Mouse (Mus musculus) neural tube, embryonic 13.5 days (tissue): ENCODE measurements at regions not wholly inside any gene's neighbourhood (a gene's known extent, or its start where the extent isn't known, plus 50 kb on each side); places are given as distances from the start of the nearest gene placed in this dataset.
"Not testable (repeated sequence)": the region's sequence is repeated elsewhere in the genome, so short reads cannot be mapped to it uniquely, and the experiment has no call there.

Experiments used
- ATAC-seq: fragments of 200-750 bp; cut with Nextera tagmentation; 2 replicates; pipeline ENCODE4 v1.8.0; 2017; ENCODE audit warnings: low read depth, mild to moderate bottlenecking, moderate TSS enrichment, moderate library complexity
- H3K27ac ChIP-seq: fragments of 300-500 bp; sonication (generic); replicated peaks from 2 replicates; pipeline ENCODE4 v1.5.1; 2015; ENCODE audit warnings: moderate library complexity, mild to moderate bottlenecking, inconsistent platforms
- H3K27me3 ChIP-seq: fragments of 300-500 bp; sonication (generic); 2 replicates; pipeline ENCODE4 v1.6.1; 2015; ENCODE audit warnings: mild to moderate bottlenecking, inconsistent platforms
- H3K36me3 ChIP-seq: fragments of 300-500 bp; sonication (generic); 2 replicates; pipeline ENCODE4 v1.6.1; 2015; ENCODE audit warnings: mild to moderate bottlenecking, inconsistent platforms
- H3K4me1 ChIP-seq: fragments of 300-500 bp; sonication (generic); replicated peaks from 2 replicates; pipeline ENCODE4 v1.6.1; 2015; ENCODE audit warnings: inconsistent platforms
- H3K4me2 ChIP-seq: fragments of 300-500 bp; sonication (generic); 2 replicates; pipeline ENCODE4 v1.6.1; 2015; ENCODE audit warnings: inconsistent platforms, mild to moderate bottlenecking, moderate library complexity
- H3K4me3 ChIP-seq: fragments of 300-500 bp; sonication (generic); 2 replicates; pipeline ENCODE4 v1.5.1; 2015; ENCODE audit warnings: mild to moderate bottlenecking, inconsistent platforms
- H3K9ac ChIP-seq: fragments of 300-500 bp; sonication (generic); 2 replicates; pipeline ENCODE4 v1.6.1; 2015; ENCODE audit warnings: moderate library complexity, mild to moderate bottlenecking, inconsistent platforms
- H3K9me3 ChIP-seq: fragments of 300-500 bp; sonication (generic); 2 replicates; pipeline ENCODE4 v1.6.1; 2016; ENCODE audit warnings: inconsistent platforms
- WGBS: fragments of 180-500 bp; shearing (Covaris S2); methylation state at CpG from one replicate; pipeline ENCODE4 v1.1.7; 2015; 5-methylcytosine and 5-hydroxymethylcytosine counted together

DNA sequence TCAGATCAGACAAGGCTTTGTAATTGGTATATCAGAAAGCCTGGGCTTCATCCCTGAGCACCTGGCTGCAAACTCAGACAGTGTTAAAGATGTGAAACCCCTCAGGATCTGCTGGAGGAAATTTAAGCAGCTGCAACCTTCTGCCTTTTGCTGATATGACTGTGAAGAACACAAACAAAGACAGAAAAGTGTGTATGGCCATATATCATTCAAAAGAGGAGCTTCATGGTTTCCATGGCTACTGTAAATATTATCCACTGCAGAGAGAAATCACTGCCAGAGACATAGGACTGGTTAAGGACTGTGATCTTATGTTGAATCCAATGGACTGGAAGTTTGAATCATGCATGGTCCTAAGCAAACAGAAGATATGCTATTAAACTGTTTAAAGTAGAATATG lies 402.6 kb upstream of the Ercc4 start:
- Histone ChIP-seq H3K4me2 (no peak overlapping the region), H3K9ac (no peak overlapping the region), H3K27ac (no peak overlapping the region), H3K36me3 (no peaks in the 10 kb centered on the region), H3K4me1 (no peaks in the 10 kb centered on the region), H3K4me3 (no peak overlapping the region), H3K9me3 (no peaks in the 10 kb centered on the region), H3K27me3 (no peaks in the 10 kb centered on the region)
- ATAC-seq: no peak

DNA sequence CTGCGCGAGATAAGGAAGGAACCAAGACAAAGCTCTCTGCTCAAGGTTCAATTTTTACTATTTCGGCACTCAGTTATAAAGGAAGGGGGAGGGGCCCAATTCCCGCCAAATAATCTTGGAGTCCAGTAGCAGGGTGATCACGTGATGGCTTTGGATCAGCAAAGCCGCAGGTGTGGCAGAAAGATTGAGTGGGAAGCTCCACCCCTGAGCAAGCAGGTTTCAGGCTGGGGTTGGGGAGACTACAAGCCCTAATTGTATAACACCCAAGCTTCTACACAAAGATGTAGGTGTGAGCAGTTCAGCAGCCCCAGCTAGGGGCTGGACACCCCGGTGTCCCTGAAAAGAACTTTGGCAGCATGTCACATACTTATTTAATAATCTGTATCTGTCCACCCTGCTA lies 388.1 kb upstream of the Ercc4 start:
- not testable (repeated sequence) for ATAC-seq, H3K4me1 ChIP-seq, H3K36me3 ChIP-seq, H3K9me3 ChIP-seq, H3K9ac ChIP-seq, H3K4me2 ChIP-seq, H3K27ac ChIP-seq, H3K4me3 ChIP-seq, H3K27me3 ChIP-seq
- 89% methylated on average over 6 of the region's 7 CpGs for WGBS

DNA sequence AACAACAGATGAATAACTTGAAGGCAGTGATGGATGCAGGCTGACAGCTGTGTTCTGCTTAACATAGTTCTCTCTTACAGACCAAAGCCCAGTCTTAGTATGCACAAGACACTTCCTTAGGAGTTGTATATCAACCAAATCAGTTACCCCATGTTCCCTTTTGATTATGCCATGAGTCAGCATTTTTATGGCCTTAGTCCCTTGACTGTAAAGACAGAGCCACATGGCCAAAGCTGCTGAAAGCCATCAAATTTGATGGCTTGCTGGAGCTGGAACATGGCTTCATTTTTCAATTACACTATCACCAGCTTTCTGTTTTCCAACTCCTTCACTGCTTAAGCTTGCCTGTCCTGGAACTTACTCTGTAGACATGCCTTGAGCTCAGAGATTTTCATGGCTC lies 383.4 kb upstream of the Ercc4 start:
- no peak for ATAC-seq
- Histone ChIP-seq H3K9me3 (no peaks in the 10 kb centered on the region), H3K36me3 (no peaks in the 10 kb centered on the region), H3K27me3 (no peaks in the 10 kb centered on the region), H3K4me1 (no peaks in the 10 kb centered on the region), H3K9ac (no peak overlapping the region), H3K27ac (no peak overlapping the region), H3K4me3 (no peak overlapping the region), H3K4me2 (no peak overlapping the region)

DNA sequence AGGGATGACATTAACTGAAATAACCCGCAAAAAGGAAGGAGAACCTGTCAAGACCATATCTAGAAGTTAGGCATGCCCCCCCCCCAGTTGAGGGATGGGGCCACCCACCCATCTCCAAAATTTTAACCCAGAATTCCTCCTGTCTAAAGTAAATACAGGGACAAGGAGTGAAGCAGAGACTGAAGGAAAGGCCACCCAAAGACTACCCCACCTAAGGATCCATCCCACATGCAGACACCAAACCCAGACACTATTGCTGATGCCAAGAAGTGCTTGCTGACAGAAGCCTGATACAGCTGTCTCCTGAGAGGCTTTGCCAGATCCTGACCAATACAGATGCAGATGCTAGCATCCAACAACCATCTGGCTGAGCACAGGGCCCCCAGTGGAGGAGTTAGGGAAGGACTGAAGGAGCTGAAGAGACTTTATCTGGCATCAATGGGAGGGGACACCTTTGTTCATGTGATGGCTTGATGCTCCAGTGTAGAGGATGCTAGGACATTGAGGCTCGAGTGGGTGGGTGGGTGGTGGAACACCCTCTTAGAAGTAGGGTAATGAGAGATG lies 379.2 kb upstream of the Ercc4 start:
- not testable (repeated sequence) for ATAC-seq, H3K36me3 ChIP-seq, H3K9ac ChIP-seq, H3K9me3 ChIP-seq, H3K4me2 ChIP-seq, H3K27ac ChIP-seq, H3K27me3 ChIP-seq, H3K4me3 ChIP-seq, H3K4me1 ChIP-seq
- WGBS: 86% methylated on average over 2 of the region's 2 CpGs

DNA sequence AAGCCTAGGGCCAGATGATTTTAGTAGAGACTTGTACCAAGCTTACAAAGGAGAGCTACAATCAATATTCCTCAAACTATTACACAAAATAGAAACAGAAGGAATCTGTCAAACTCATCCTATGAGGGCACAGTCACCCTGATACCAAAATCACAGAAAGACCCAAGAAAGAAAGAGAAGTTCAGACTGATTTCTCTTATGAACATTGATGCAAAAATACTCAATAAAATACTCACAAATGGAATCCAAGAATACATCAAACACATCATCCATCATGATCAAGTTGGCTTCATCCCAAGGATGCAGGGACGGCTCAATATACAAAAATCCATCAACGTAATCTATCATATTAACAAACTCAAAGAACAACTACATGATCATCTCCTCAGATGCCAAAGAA lies 377.9 kb upstream of the Ercc4 start:
- no peak overlapping the region for H3K4me2 ChIP-seq
- ATAC-seq: no peak
- H3K4me3 ChIP-seq: no peak overlapping the region
- 0 out of 2 replicates have a peak, but pooled peaks cover 7% of the 10 kb centered on the region for H3K9me3 ChIP-seq
- H3K36me3 ChIP-seq: no peaks in the 10 kb centered on the region
- 90% methylated on average over 2 of the region's 2 CpGs for WGBS
- H3K4me1 ChIP-seq: no peaks in the 10 kb centered on the region
- H3K27me3 ChIP-seq: no peaks in the 10 kb centered on the region
- no peak overlapping the region for H3K9ac ChIP-seq
- H3K27ac ChIP-seq: no peak overlapping the region

DNA sequence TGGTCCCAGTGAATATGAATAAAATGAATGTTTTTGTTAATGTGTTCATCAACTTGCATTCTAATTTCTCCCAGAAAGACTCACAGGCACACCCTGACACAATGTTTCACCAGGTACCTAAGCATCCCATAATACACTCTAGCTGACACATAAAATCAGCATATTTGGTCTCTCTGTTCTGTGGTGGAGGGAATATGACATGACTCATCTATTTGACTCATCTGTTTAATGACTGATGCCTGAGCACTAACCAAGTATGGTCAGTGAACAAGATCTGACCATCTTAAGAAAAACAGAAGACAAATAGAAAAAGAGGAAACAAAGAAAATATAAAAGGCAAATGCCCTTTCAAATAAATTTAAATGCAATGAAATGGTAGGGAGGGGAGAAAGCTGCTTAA lies 367.0 kb upstream of the Ercc4 start:
- Histone ChIP-seq H3K36me3 (no peaks in the 10 kb centered on the region), H3K27me3 (no peaks in the 10 kb centered on the region), H3K4me2 (no peak overlapping the region), H3K4me3 (no peak overlapping the region), H3K9ac (no peak overlapping the region), H3K9me3 (no peaks in the 10 kb centered on the region), H3K27ac (no peak overlapping the region), H3K4me1 (no peaks in the 10 kb centered on the region)
- no peak for ATAC-seq

DNA sequence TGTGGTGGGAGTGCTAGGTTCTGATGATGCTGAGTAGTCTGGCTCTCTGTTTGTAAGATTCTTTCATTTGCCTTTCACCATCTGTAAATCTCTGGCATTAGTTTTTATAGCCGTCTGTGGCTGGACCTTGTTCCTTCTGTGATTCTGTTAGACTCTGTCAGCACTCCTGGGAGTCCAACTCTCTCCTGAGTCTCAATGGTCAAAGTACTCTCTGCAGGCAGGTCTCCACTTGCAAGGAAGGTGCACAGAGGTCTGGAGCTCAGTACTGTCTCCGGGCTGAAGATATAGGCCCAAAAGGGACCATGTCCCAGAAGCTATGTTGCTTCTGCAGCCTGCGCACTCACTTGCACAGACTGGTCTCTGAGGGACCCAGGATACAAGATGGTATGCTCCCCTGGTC lies 356.3 kb upstream of the Ercc4 start:
- Histone ChIP-seq H3K4me1 (no peaks in the 10 kb centered on the region), H3K27me3 (no peaks in the 10 kb centered on the region), H3K4me3 (no peak overlapping the region), H3K9me3 (no peaks in the 10 kb centered on the region), H3K36me3 (no peaks in the 10 kb centered on the region), H3K27ac (no peak overlapping the region), H3K4me2 (no peak overlapping the region), H3K9ac (no peak overlapping the region)
- WGBS: 95% methylated on average over 3 of the region's 3 CpGs
- ATAC-seq: no peak

DNA sequence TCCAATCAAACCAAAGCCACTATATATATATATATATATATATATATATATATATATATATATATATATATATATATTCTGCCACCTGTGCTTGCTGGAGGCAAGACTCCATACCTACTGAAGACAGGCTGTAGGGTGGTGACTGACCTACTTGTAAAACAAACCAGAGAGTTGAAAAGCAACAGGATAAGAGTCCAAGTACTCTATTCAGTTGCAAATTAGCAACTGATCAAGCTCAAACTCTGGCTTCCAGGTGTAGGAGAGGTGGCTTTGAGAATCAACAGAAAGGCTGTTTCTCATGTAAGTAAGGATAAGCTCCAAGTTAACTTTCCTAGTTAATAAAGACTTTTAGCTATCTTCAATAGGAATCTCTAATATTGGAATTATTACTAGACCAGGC lies 355.1 kb upstream of the Ercc4 start:
- Histone ChIP-seq H3K9me3 (no peaks in the 10 kb centered on the region), H3K27me3 (no peaks in the 10 kb centered on the region), H3K4me3 (no peak overlapping the region), H3K4me1 (no peaks in the 10 kb centered on the region), H3K4me2 (no peak overlapping the region), H3K27ac (no peak overlapping the region), H3K9ac (no peak overlapping the region), H3K36me3 (no peaks in the 10 kb centered on the region)
- ATAC-seq: no peak

DNA sequence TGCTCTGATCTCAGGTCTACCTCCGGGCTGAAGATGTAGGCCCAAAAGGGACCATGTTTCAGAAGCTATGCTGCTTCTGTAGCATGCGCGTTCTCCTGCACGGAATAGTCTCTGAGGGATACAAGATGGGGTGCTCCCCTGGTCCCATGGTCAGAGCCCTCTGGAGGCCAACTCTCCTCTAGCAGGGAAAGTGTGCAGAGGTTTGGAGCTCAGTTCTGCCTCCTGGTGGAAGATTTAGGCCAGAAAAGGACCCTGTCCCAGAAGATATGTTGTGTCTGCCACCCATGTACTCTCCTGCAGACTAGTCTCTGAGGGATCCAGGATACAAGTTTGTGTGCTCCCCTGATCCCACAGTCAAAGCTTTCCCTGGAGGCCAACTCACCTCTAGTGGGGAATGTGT lies 350.9 kb upstream of the Ercc4 start:
- H3K4me1 ChIP-seq: no peaks in the 10 kb centered on the region
- no peak overlapping the region for H3K9ac ChIP-seq
- WGBS: 92% methylated on average over 4 of the region's 4 CpGs

DNA sequence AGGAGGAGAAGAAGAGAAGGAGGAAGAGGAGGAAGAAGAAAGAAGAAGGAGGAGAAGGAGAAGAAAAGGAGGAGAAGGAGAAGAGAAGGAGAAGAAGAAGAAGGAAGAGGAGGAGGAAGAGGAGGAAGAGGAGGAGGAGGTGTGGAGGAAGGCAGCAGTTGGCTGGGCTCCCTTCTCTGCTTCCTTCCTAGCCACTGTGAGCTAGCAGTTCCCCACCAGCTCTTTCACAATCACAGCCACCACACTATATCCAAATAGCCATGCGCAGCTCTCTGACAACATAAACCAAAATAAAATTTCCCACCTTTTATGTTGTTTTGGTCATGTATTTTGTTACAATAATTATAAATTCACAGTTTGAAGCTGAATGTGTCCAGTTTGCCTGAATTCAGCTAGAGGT lies 345.3 kb upstream of the Ercc4 start:
- Histone ChIP-seq H3K4me3 (no peak overlapping the region), H3K36me3 (no peaks in the 10 kb centered on the region), H3K4me2 (no peak overlapping the region), H3K9ac (no peak overlapping the region), H3K27me3 (no peaks in the 10 kb centered on the region), H3K27ac (no peak overlapping the region), H3K9me3 (no peaks in the 10 kb centered on the region), H3K4me1 (no peaks in the 10 kb centered on the region)
- ATAC-seq: no peak
- WGBS: 94% methylated on average over 1 of the region's 1 CpGs

More for the DNA sequence above, 350.9 kb upstream of the Ercc4 start:
- no peak for ATAC-seq
- Histone ChIP-seq H3K4me2 (no peak overlapping the region), H3K36me3 (no peaks in the 10 kb centered on the region), H3K27ac (no peak overlapping the region), H3K9me3 (no peaks in the 10 kb centered on the region), H3K27me3 (no peaks in the 10 kb centered on the region), H3K4me3 (no peak overlapping the region)

DNA sequence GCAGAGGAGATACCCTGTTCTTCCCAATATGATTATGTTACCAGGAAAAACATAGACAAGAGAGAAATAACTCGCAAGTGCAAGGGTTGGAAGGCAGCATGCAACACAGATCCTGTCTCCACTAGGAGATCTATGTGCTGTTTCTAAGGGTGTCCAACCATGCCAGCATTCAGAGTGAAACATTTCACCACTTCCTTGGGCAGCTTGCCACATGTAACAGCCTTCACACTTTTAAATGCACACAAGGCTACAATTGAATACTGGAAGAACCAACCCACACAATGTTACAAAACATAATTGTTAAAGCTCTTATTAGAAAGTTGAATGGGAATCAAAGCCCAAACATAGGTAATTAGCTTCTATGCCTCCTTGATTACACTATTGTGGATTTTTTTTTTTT lies 344.9 kb upstream of the Ercc4 start:
- H3K9me3 ChIP-seq: no peaks in the 10 kb centered on the region
- H3K27ac ChIP-seq: no peak overlapping the region
- no peak overlapping the region for H3K4me3 ChIP-seq
- H3K9ac ChIP-seq: no peak overlapping the region
- H3K4me2 ChIP-seq: no peak overlapping the region
- no peaks in the 10 kb centered on the region for H3K27me3 ChIP-seq
- no peaks in the 10 kb centered on the region for H3K36me3 ChIP-seq
- H3K4me1 ChIP-seq: no peaks in the 10 kb centered on the region
- WGBS: 75% methylated on average over 1 of the region's 1 CpGs
- ATAC-seq: no peak

DNA sequence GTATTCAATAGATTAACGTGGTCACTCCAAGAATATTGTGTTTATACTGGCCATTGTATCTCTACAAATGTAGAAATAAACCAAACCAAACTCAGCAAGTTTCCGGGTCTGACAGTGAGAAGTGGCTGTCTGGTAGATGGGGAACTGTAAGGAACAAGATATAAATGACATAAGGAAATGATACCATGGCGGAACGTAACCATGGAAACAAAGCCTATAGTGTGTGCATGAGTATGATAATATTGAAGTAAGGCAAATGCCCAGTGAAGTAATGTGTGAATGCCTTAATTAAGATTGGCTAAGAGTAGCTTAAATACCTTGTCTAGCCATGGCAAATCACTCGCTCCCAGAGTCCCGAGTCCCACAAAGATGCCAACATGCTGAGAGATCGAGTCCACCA lies 342.6 kb upstream of the Ercc4 start:
- no peak overlapping the region for H3K4me2 ChIP-seq
- no peaks in the 10 kb centered on the region for H3K27me3 ChIP-seq
- H3K9ac ChIP-seq: no peak overlapping the region
- H3K27ac ChIP-seq: no peak overlapping the region
- ATAC-seq: no peak
- no peaks in the 10 kb centered on the region for H3K9me3 ChIP-seq
- H3K4me1 ChIP-seq: no peaks in the 10 kb centered on the region
- 92% methylated on average over 7 of the region's 7 CpGs for WGBS
- no peak overlapping the region for H3K4me3 ChIP-seq
- H3K36me3 ChIP-seq: no peaks in the 10 kb centered on the region

DNA sequence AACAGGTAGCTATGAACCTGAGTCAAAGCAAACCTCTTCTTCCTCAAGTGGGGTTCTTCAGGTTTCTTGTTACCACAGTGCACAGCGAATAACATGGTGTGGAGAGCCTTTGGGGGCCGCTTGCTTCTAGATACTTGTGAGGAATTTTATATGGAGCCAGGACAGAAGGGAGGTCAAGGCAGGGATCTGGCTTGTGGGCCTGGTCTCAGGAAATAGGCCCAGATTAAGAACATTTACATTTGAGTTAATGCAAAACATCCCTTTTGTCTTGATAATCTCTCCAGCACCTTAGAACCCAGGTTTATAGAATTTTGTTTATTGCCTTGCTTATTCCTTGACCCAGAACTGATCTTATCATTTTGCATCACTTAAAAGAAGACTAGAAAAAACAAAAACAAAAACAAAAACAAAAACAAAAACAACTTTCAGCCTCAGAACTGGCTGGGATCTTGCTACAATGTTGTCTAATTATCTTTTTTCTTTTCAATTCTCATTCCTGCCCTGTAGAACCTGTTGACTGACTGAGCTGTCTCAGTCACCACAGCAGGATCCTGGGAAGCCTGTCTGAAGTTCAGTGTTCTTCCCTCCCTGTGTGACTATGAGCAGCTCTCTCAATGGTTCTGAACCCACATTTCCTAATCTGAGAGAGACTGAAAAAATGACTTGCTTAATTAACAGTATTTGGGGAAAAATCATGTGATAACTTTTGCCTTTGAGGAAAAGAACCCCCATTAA lies 341.2 kb upstream of the Ercc4 start:
- H3K27me3 ChIP-seq: no peaks in the 10 kb centered on the region
- no peaks in the 10 kb centered on the region for H3K4me1 ChIP-seq
- no peak overlapping the region for H3K9ac ChIP-seq
- H3K27ac ChIP-seq: no peak overlapping the region
- 76% methylated on average over 2 of the region's 2 CpGs for WGBS
- no peak overlapping the region for H3K4me2 ChIP-seq
- ATAC-seq: no peak
- H3K4me3 ChIP-seq: no peak overlapping the region
- no peaks in the 10 kb centered on the region for H3K36me3 ChIP-seq
- H3K9me3 ChIP-seq: no peaks in the 10 kb centered on the region
